Mouse (Mus musculus) small intestine, adult 2 months (tissue): ENCODE measurements around the gene Map2k6.

Experiments used
- CTCF ChIP-seq: fragments of 200-500 bp; IDR thresholded peaks from 2 replicates; pipeline ENCODE4 v1.5.1; 2012; ENCODE audit warnings: low read depth, mild to moderate bottlenecking, control low read depth, inconsistent platforms, low read length, moderate library complexity, mixed read lengths; ENCODE audit not compliant: insufficient replicate concordance, insufficient read length; ENCODE audit errors: extremely low read depth
- POLR2A ChIP-seq: fragments of 200-500 bp; IDR thresholded peaks from 2 replicates; pipeline ENCODE4 v1.6.1; 2012; ENCODE audit warnings: low read depth, mild to moderate bottlenecking, control low read depth, inconsistent platforms, low read length, moderate library complexity

DNA sequence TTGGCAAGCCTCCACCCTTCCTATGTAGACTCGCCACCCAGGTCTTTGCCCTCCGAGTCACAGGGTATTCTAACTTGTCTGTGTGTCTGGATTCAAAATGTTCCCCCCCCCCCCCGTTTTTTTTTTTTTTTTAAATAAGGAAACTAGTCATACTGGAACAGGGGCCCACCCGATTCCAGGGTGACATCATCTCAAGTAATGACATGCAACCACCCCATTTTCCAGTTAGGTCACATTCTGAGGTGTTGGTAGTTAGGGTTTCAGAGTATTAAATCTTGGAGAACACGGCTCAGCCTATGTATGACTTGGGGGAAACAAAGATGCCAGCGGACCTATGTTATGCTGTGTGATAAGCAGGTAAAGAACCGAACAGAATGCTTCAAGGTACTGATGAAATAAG is 15.3 kb downstream of the Map2k6 start:
- TF ChIP-seq CTCF (no peak), POLR2A (no peak)
